Comparison of ENCODE assay signal across 13 mouse cellular contexts in genomic region chr19:40341141-40341540, GRCm38 (mm10).
A peak's percentile ranks its signal among the peaks of the same experiment; 100 is the strongest.
DNase-seq lines count a peak whose midpoint lies in the region; ATAC-seq and TF ChIP-seq lines count a peak whose summit lies in the region.
"Had no signal": no experiment of that assay in that cellular context is flagged by ENCODE, and none has a peak within 500 bp of the region (broad histone marks: within the 10 kb centered on the region; RNA-seq: fewer than 3 reads in every experiment).

No protein-coding gene starts in this region.

- 10% methylated on average over 6 of the region's 6 CpGs for WGBS in hindbrain, embryonic 10.5 days
- 21% methylated on average over 6 of the region's 6 CpGs for WGBS in hindbrain, postnatal 0 days
- WGBS in lung, embryonic 16.5 days, result 14% methylated on average over 6 of the region's 6 CpGs
- 15% methylated on average over 6 of the region's 6 CpGs for WGBS in limb, embryonic 11.5 days

- peak overlapping the region; percentile 40; the same call in 1 of the 2 replicates for H3K27ac ChIP-seq in hindbrain, embryonic 10.5 days
- H3K27ac ChIP-seq in hindbrain, postnatal 0 days, result no peak overlapping the region
- no peak overlapping the region for H3K27ac ChIP-seq in lung, embryonic 16.5 days (ENCODE audit: low read length)
- H3K27ac ChIP-seq in limb, embryonic 11.5 days (replicated peaks; ENCODE audit: low read depth, low read length), result no peak overlapping the region
- H3K27ac ChIP-seq: embryonic facial prominence, embryonic 12.5 days; forebrain, embryonic 13.5 days; liver, embryonic 15.5 days had no signal

- H3K4me1 ChIP-seq in hindbrain, embryonic 10.5 days (replicated peaks), result peaks cover 13% of the 10 kb centered on the region
- H3K4me1 ChIP-seq in hindbrain, postnatal 0 days (ENCODE audit: insufficient read depth, low read length), result no peaks in the 10 kb centered on the region
- H3K4me1 ChIP-seq in lung, embryonic 16.5 days (replicated peaks; ENCODE audit: control insufficient read depth, insufficient read depth, low read length), result peaks cover 3% of the 10 kb centered on the region; the same call in 1 of the 2 replicates
- H3K4me1 ChIP-seq in limb, embryonic 11.5 days (ENCODE audit: control insufficient read depth, insufficient read depth, low read length), result peaks cover 5% of the 10 kb centered on the region; the same call in 1 of the 2 replicates
- H3K4me1 ChIP-seq: embryonic facial prominence, embryonic 12.5 days had no signal

- H3K4me3 ChIP-seq in hindbrain, embryonic 10.5 days, result no peak overlapping the region
- H3K4me3 ChIP-seq in hindbrain, postnatal 0 days (ENCODE audit: low read length), result no peak overlapping the region
- no peak overlapping the region for H3K4me3 ChIP-seq in lung, embryonic 16.5 days (ENCODE audit: low read length)
- H3K4me3 ChIP-seq in limb, embryonic 11.5 days (ENCODE audit: low read depth, low read length), result no peak overlapping the region
- H3K4me3 ChIP-seq: embryonic facial prominence, embryonic 12.5 days; forebrain, embryonic 13.5 days; liver, embryonic 15.5 days had no signal

- H3K9me3 ChIP-seq in hindbrain, embryonic 10.5 days, result no peaks in the 10 kb centered on the region
- no peaks in the 10 kb centered on the region for H3K9me3 ChIP-seq in hindbrain, postnatal 0 days (ENCODE audit: low read length)
- H3K9me3 ChIP-seq in lung, embryonic 16.5 days (ENCODE audit: control insufficient read depth, low read length), result no peaks in the 10 kb centered on the region
- no peaks in the 10 kb centered on the region for H3K9me3 ChIP-seq in limb, embryonic 11.5 days (ENCODE audit: control insufficient read depth, low read length)
- H3K9me3 ChIP-seq: embryonic facial prominence, embryonic 12.5 days; forebrain, embryonic 13.5 days; liver, embryonic 15.5 days had no signal

- peak; percentile 68 for DNase-seq in hindbrain, embryonic 10.5 days (ENCODE audit: low spot score)
- no peak for DNase-seq in hindbrain, postnatal 0 days (ENCODE audit: low spot score)
- DNase-seq in lung, postnatal 25 days (ENCODE audit: low spot score), result no peak
- peak; percentile 80 for DNase-seq in embryo, embryonic 10 days (ENCODE audit: low spot score)
- peak; percentile 60 for DNase-seq in limb, embryonic 11.5 days (ENCODE audit: low spot score)
- DNase-seq in right cerebral cortex, adult 2 months (ENCODE audit: low spot score in 2 of 2), result no peak
- no peak for DNase-seq in adrenal gland, postnatal 4 days (ENCODE audit: low spot score in 2 of 2)
- DNase-seq: cerebellum, adult 18-20 months; heart, postnatal 36 days had no signal

- no peak for ATAC-seq in hindbrain, postnatal 0 days
- peak; percentile 24; the same call in 1 of the 2 replicates for ATAC-seq in lung, embryonic 16.5 days (ENCODE audit: low read depth)
- no peak for ATAC-seq in limb, embryonic 11.5 days (ENCODE audit: insufficient number of reproducible peaks, low FRiP score, low TSS enrichment, low read depth)
- ATAC-seq: forebrain, embryonic 13.5 days had no signal

- 0 out of 2 replicates have a peak, but pooled peaks cover 5% of the 10 kb centered on the region for H3K36me3 ChIP-seq in hindbrain, embryonic 10.5 days
- peaks cover 6% of the 10 kb centered on the region; the same call in 1 of the 2 replicates for H3K36me3 ChIP-seq in hindbrain, postnatal 0 days (ENCODE audit: insufficient read depth, low read length)
- H3K36me3 ChIP-seq in lung, embryonic 16.5 days (ENCODE audit: control insufficient read depth, insufficient read depth, low read length), result no peaks in the 10 kb centered on the region
- H3K36me3 ChIP-seq in limb, embryonic 11.5 days (ENCODE audit: control insufficient read depth, insufficient read depth, low read length), result no peaks in the 10 kb centered on the region
- H3K36me3 ChIP-seq: embryonic facial prominence, embryonic 12.5 days had no signal

- H3K27me3 ChIP-seq in hindbrain, embryonic 10.5 days (ENCODE audit: insufficient read depth, poor library complexity, severe bottlenecking), result no peaks in the 10 kb centered on the region
- H3K27me3 ChIP-seq in hindbrain, postnatal 0 days (ENCODE audit: insufficient read depth, low read length), result no peaks in the 10 kb centered on the region
- no peaks in the 10 kb centered on the region for H3K27me3 ChIP-seq in lung, embryonic 16.5 days (ENCODE audit: control insufficient read depth, insufficient read depth, low read depth, low read length)
- H3K27me3 ChIP-seq in limb, embryonic 11.5 days (ENCODE audit: control insufficient read depth, insufficient read depth, low read length), result no peaks in the 10 kb centered on the region
- H3K27me3 ChIP-seq: embryonic facial prominence, embryonic 12.5 days; forebrain, embryonic 13.5 days; liver, embryonic 15.5 days had no signal

- H3K9ac ChIP-seq in hindbrain, postnatal 0 days (replicated peaks; ENCODE audit: low read length), result no peak overlapping the region
- no peak overlapping the region for H3K9ac ChIP-seq in lung, embryonic 16.5 days (ENCODE audit: low read length)
- no peak overlapping the region for H3K9ac ChIP-seq in limb, embryonic 11.5 days (ENCODE audit: low read length)
- H3K9ac ChIP-seq: embryonic facial prominence, embryonic 12.5 days; forebrain, embryonic 13.5 days; liver, embryonic 15.5 days had no signal

- no peak for TF ChIP-seq CTCF in hindbrain, postnatal 0 days (IDR thresholded peaks at IDR 0.05; ENCODE audit: low read depth)

- no peak overlapping the region for H3K4me2 ChIP-seq in hindbrain, postnatal 0 days (ENCODE audit: low read depth, low read length)
- H3K4me2 ChIP-seq in lung, embryonic 16.5 days (ENCODE audit: low read depth, low read length), result no peak overlapping the region
- H3K4me2 ChIP-seq in limb, embryonic 11.5 days (ENCODE audit: low read depth, severe bottlenecking), result no peak overlapping the region
- H3K4me2 ChIP-seq: embryonic facial prominence, embryonic 12.5 days; forebrain, embryonic 13.5 days; liver, embryonic 15.5 days had no signal

Comparison
In these comparisons a context has a peak if more than half of its experiments do, and no peak if none do; other contexts are left out.
1. DNase-seq: peak in hindbrain, embryonic 10.5 days (single experiment), embryo, embryonic 10 days (single experiment) and limb, embryonic 11.5 days (single experiment); none in hindbrain, postnatal 0 days (single experiment), lung, postnatal 25 days (single experiment), right cerebral cortex, adult 2 months (0 of 2) and adrenal gland, postnatal 4 days (0 of 2).